Mouse (Mus musculus): Measurements from ENCODE around the gene Plekhg2. TPM values are rescaled to one million over a fixed set of nuclear protein-coding genes. Genes with fewer than 3 reads are reported as not detected.

Gene Plekhg2
- polyA plus RNA-seq, 1 experiment = 4.3 TPM

DNA sequence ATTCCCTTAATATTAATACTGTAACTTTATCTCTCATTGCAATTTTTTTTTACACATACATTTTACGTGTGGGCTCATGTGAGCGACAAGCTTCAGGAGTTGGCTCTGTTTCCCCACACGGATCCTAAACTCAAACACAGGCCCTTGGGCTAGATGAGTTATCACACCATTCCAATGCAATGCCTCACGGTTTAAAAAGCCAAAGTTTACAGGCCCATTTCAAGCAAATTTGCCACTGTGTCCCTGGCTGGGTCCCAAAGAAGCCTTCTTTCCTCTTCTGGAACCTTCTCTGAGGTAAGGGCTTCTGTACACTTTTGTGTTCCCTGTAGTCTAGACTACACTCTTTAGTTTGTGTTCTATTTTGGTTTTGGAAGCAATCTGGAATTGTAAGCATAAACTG lies 37.9 kb downstream of the Plekhg2 start:
- DNase-seq = no peak
- peaks cover 10% of the 10 kb centered on the region for H3K4me1 ChIP-seq (ENCODE audit: control insufficient read depth, insufficient read depth, low read length)
- H3K4me3 ChIP-seq (replicated peaks; ENCODE audit: insufficient read depth, low read depth, low read length) = no peak overlapping the region
- no peak for TF ChIP-seq POLR2A (IDR thresholded peaks at IDR 0.05; ENCODE audit: borderline replicate concordance, insufficient read depth, low read length)
- no peak for TF ChIP-seq CTCF (IDR thresholded peaks at IDR 0.05; ENCODE audit: borderline replicate concordance, insufficient read depth, low read depth, low read length)
- no peaks in the 10 kb centered on the region for H3K27me3 ChIP-seq (ENCODE audit: control insufficient read depth, insufficient read depth, low read length)
- WGBS = 74% methylated on average over 4 of the region's 4 CpGs
- H3K27ac ChIP-seq (ENCODE audit: insufficient read depth, low read length) = no peak overlapping the region

DNA sequence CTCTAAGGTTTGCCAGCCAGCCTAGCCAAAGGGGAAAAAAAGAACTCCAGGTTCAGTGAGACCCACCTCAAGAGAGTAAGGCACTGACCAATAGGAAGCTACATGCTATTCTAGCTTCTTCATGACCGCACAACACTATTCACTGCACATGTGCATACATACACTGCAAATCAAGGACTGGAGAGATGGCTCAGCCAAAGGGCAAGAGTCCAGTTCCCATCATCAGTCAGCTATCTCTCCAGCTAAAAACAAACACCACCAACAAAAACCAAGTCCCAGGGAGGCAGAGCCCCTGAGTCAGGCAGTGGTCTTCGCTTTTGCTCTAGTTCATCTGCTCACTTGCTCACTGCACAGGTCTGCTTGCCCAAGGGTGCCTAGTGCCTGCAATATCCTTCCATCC lies 44.1 kb downstream of the Plekhg2 start:
- 92% methylated on average over 2 of the region's 2 CpGs for WGBS
- no peaks in the 10 kb centered on the region for H3K4me1 ChIP-seq (ENCODE audit: control insufficient read depth, insufficient read depth, low read length)
- TF ChIP-seq POLR2A (IDR thresholded peaks at IDR 0.05; ENCODE audit: borderline replicate concordance, insufficient read depth, low read length) (no peak), CTCF (IDR thresholded peaks at IDR 0.05; ENCODE audit: borderline replicate concordance, insufficient read depth, low read depth, low read length) (no peak)
- no peaks in the 10 kb centered on the region for H3K27me3 ChIP-seq (ENCODE audit: control insufficient read depth, insufficient read depth, low read length)
- H3K27ac ChIP-seq (ENCODE audit: insufficient read depth, low read length) = no peak overlapping the region
- H3K4me3 ChIP-seq (replicated peaks; ENCODE audit: insufficient read depth, low read depth, low read length) = no peak overlapping the region
- no peak for DNase-seq

DNA sequence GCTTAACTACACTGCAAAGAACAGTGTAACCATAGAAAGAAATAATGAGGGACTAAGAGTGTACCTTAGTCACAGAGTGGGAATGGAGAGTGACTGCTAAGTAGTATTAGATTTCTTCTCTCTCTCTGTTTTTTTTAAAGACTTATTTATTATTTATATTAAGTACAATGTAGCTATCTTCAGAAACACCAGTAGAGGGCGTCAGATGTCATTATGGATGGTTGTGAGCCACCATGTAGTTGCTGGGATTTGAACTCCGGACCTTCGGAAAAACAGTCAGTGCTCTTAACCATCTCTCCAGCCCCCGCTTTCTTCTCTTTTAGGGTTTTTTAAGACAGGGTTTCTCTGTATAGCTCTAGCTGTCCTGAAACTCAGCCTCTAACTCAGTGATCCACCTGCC lies 45.9 kb downstream of the Plekhg2 start:
- DNase-seq = no peak
- H3K4me3 ChIP-seq (replicated peaks; ENCODE audit: insufficient read depth, low read depth, low read length) = no peak overlapping the region
- no peak for TF ChIP-seq POLR2A (IDR thresholded peaks at IDR 0.05; ENCODE audit: borderline replicate concordance, insufficient read depth, low read length)
- TF ChIP-seq CTCF (IDR thresholded peaks at IDR 0.05; ENCODE audit: borderline replicate concordance, insufficient read depth, low read depth, low read length) = no peak
- 81% methylated on average over 4 of the region's 4 CpGs for WGBS
- H3K27ac ChIP-seq (ENCODE audit: insufficient read depth, low read length) = no peak overlapping the region
- H3K27me3 ChIP-seq (ENCODE audit: control insufficient read depth, insufficient read depth, low read length) = no peaks in the 10 kb centered on the region
- no peaks in the 10 kb centered on the region for H3K4me1 ChIP-seq (ENCODE audit: control insufficient read depth, insufficient read depth, low read length)

DNA sequence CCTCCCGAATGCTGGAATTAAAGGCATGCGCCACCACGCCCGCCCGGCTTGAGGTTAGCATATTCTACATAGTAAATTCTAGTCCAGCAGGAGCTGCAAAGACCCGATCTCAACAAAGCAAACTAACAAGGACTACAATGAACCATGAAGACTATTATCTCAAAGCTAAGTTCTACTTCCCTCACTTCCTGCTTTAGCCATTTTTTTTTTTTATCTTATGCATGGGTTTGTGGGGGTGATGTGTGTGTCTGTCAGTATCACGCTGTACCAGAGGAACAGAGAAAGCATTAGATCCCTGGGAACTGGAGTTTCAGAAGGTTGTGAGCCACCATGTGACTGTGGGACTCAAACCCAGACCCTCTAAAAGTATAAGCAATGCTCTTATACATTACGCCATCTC lies 47.1 kb downstream of the Plekhg2 start:
- Histone ChIP-seq H3K4me3 (replicated peaks; ENCODE audit: insufficient read depth, low read depth, low read length) (no peak overlapping the region), H3K27ac (ENCODE audit: insufficient read depth, low read length) (no peak overlapping the region), H3K4me1 (ENCODE audit: control insufficient read depth, insufficient read depth, low read length) (no peaks in the 10 kb centered on the region), H3K27me3 (ENCODE audit: control insufficient read depth, insufficient read depth, low read length) (no peaks in the 10 kb centered on the region)
- no peak for DNase-seq
- TF ChIP-seq POLR2A (IDR thresholded peaks at IDR 0.05; ENCODE audit: borderline replicate concordance, insufficient read depth, low read length) (no peak), CTCF (IDR thresholded peaks at IDR 0.05; ENCODE audit: borderline replicate concordance, insufficient read depth, low read depth, low read length) (no peak)
- WGBS = 97% methylated on average over 8 of the region's 8 CpGs

DNA sequence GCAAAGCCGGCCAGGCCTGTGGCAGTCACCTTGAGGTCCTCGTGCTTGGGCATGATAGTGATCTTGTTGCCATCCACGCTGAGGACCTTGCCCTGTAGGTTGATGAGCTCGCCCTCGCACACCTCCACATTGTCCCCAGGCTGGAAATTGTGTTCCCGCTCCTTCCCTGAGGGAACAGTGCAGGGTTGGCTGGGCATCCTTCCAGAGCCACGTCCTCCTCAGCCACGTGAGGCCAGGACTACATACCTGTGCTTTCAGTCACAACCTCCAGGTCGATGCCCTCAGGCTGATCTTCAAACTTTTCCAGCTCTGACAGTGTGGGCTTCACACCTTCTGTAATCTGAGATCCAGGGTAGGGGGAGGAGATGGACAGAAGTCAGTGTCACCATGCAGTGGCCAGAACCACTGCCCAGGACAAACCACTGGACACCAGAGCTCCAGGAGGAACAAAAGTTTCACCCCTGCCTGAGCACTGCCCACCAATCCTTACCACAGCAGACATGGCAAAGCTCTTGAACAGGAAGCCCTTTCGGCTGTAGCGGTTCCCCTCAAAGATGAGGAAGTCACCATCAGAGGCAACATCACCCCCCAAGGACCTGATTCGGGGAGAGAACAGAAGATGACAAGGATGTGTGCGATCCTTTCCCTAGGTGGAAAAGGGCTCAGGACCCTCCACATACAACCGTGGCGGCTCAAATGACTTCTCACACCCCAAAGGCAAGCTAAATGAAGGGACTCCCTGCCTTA lies 50.3 kb downstream of the Plekhg2 start:
- no peak for DNase-seq
- Histone ChIP-seq H3K27me3 (ENCODE audit: control insufficient read depth, insufficient read depth, low read length) (no peaks in the 10 kb centered on the region), H3K4me1 (ENCODE audit: control insufficient read depth, insufficient read depth, low read length) (no peaks in the 10 kb centered on the region), H3K4me3 (replicated peaks; ENCODE audit: insufficient read depth, low read depth, low read length) (no peak overlapping the region), H3K27ac (ENCODE audit: insufficient read depth, low read length) (no peak overlapping the region)
- TF ChIP-seq CTCF (IDR thresholded peaks at IDR 0.05; ENCODE audit: borderline replicate concordance, insufficient read depth, low read depth, low read length) (no peak), POLR2A (IDR thresholded peaks at IDR 0.05; ENCODE audit: borderline replicate concordance, insufficient read depth, low read length) (no peak)
- WGBS = 92% methylated on average over 15 of the region's 15 CpGs

DNA sequence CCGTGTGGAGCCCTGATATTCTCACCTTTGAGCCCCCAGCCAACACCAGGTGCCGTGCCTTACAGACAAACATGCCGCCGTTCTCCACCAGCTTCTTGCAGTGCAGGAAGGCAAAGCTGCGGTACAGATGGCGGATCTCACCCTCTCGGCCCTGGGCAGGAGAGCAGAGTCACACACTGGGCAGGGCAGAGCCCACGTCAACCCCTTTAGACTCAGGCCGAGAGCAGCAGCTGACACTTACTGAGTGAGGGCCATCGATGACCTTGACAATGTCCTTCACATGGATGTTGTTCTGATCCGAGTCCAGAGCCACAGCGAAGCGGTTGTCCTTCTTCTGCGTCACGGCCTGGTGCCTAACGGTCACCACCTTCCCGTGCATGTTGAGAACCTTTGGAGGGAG lies 53.7 kb downstream of the Plekhg2 start:
- 93% methylated on average over 17 of the region's 17 CpGs for WGBS
- Histone ChIP-seq H3K4me3 (replicated peaks; ENCODE audit: insufficient read depth, low read depth, low read length) (no peak overlapping the region), H3K27me3 (ENCODE audit: control insufficient read depth, insufficient read depth, low read length) (no peaks in the 10 kb centered on the region), H3K4me1 (ENCODE audit: control insufficient read depth, insufficient read depth, low read length) (no peaks in the 10 kb centered on the region), H3K27ac (ENCODE audit: insufficient read depth, low read length) (no peak overlapping the region)
- DNase-seq = no peak
- TF ChIP-seq POLR2A (IDR thresholded peaks at IDR 0.05; ENCODE audit: borderline replicate concordance, insufficient read depth, low read length) (no peak), CTCF (IDR thresholded peaks at IDR 0.05; ENCODE audit: borderline replicate concordance, insufficient read depth, low read depth, low read length) (no peak)

DNA sequence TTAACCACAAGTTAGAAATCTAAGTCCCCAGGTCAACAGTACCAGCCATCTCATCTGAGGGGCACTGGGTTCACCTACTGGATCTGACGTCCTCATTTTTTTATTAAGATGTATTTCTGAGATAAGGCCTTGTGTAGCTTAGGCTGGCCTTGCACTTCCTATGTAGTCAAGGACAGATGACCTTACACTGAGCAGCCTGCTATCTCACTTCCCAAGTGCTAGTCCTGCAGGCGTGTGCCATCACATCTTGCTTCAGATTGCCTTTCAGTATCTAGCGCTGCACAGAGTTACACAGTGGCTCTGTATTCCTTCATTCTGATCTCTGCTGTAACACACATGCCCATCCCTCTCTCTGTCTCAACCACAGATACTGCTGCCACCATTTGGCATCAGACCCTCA lies 54.4 kb downstream of the Plekhg2 start:
- Histone ChIP-seq H3K27ac (ENCODE audit: insufficient read depth, low read length) (no peak overlapping the region), H3K4me3 (replicated peaks; ENCODE audit: insufficient read depth, low read depth, low read length) (no peak overlapping the region), H3K4me1 (ENCODE audit: control insufficient read depth, insufficient read depth, low read length) (no peaks in the 10 kb centered on the region), H3K27me3 (ENCODE audit: control insufficient read depth, insufficient read depth, low read length) (no peaks in the 10 kb centered on the region)
- WGBS = 91% methylated on average over 3 of the region's 3 CpGs
- no peak for DNase-seq
- TF ChIP-seq CTCF (IDR thresholded peaks at IDR 0.05; ENCODE audit: borderline replicate concordance, insufficient read depth, low read depth, low read length) = no peak
- no peak for TF ChIP-seq POLR2A (IDR thresholded peaks at IDR 0.05; ENCODE audit: borderline replicate concordance, insufficient read depth, low read length)

DNA sequence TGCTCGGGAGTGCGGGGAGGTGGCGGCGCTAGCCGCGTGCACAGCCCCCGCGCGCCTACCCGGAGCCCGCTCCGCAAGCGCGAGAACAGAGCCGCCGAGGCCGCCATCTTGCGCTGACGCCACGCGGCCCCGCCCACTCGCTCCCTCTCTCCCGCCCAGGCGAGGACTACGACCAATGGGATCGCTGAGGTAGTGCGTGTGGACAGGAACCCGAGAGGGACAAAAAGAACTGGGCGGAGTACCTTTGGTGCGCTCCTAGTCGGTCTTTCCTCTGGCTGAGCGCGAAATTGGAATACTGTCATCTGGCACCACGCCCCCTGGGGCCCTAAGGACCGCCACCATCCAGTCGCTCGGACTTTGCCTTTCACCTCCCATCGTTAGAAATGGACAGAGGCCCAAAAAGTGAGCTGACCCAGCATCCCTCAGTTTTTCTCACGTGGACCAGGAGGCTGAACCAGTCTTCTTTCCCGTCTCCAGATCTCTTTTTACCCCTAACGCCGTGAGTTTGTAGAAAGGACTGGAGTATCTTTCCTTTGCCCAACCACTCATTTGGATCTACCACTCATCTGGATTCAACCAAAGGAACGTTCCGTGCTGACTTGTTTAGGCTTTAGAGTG lies 60.4 kb downstream of the Plekhg2 start, which contains the start of gene Timm50:
Gene Timm50 (minus strand): TSS at position 147 of the 618 bp plus-strand sequence.
- Histone ChIP-seq H3K4me3 (replicated peaks; ENCODE audit: insufficient read depth, low read depth, low read length) (peak within 1 kb of the TSS; percentile 68), H3K27me3 (ENCODE audit: control insufficient read depth, insufficient read depth, low read length) (no peaks in the 10 kb centered on the region), H3K27ac (ENCODE audit: insufficient read depth, low read length) (no peak within 1 kb of the TSS), H3K4me1 (ENCODE audit: control insufficient read depth, insufficient read depth, low read length) (no peaks in the 10 kb centered on the region; the same call in 1 of the 2 replicates)
- TF ChIP-seq CTCF (IDR thresholded peaks at IDR 0.05; ENCODE audit: borderline replicate concordance, insufficient read depth, low read depth, low read length) (no peak), POLR2A (IDR thresholded peaks at IDR 0.05; ENCODE audit: borderline replicate concordance, insufficient read depth, low read length) (peak; percentile 75; the same call in 1 of the 2 replicates)
- WGBS = under 1% methylated on average over 45 of the region's 45 CpGs
- peak; percentile 98 to 99 for DNase-seq

Measured in cerebellum, adult 2 months (tissue).